Mouse (Mus musculus): Measurements from ENCODE around the gene Rsrp1.

DNA sequence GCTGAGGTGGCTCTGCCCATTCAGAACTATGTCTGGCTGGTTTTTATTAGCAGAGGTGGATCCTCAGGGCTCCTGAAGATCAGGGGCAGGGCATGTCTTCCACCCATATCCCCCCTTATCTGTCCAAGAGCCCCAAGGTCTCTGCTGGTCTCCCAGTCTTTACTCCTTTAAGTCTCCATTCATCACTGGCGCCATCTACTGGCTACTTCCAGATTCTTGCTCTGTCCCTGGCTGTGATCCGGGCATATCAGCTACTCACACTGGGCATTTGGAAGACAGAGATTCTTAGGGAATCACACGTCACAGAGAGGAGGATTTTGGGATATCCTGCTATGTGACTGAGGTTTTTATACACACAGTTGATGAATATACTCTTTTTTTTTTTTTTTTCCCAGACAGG is 32.9 kb downstream of the Rsrp1 start:
- peak; percentile 83 for TF ChIP-seq CTCF (IDR thresholded peaks at IDR 0.05)
- TF ChIP-seq EP300 (IDR thresholded peaks at IDR 0.05; ENCODE audit: insufficient read depth, low read depth, low read length): no peak
- TF ChIP-seq POLR2A (IDR thresholded peaks at IDR 0.05; ENCODE audit: insufficient read depth, low read depth, low read length): no peak

All from heart, adult 2 months (tissue).